Mouse (Mus musculus) kidney, adult 2 months (tissue): ENCODE measurements around the gene Rfx1.
A peak's percentile ranks its signal among the peaks of the same experiment; 100 is the strongest.

ENCODE experiments used
- CTCF ChIP-seq: fragments of 200-500 bp; conservative IDR thresholded peaks from 2 replicates; pipeline ENCODE4 v1.5.1; 2011; ENCODE audit warnings: low read depth, mild to moderate bottlenecking, control low read depth, low read length, moderate library complexity, mixed read lengths; ENCODE audit not compliant: insufficient read depth, insufficient read length
- POLR2A ChIP-seq: fragments of 200-500 bp; IDR thresholded peaks from one replicate; pipeline ENCODE4 v1.6.1; 2011; ENCODE audit warnings: low read depth, low read length, control low read depth

- TF ChIP-seq POLR2A (peak; percentile 40), CTCF (no peak)
These were observed at the start of gene Rfx1 for GRCm38 (mm10) chr8:84066291-84066930.
